Mouse (Mus musculus) cerebellum, adult (tissue): ENCODE results near the gene Ntn4.

Experiments used
- ATAC-seq: cut with Nextera tagmentation; 2 replicates; pipeline ENCODE4 v1.9.2; 2017; ENCODE audit warnings: mild to moderate bottlenecking, moderate library complexity, mixed read lengths; ENCODE audit not compliant: insufficient number of reproducible peaks, low FRiP score, low TSS enrichment

Gene Ntn4

GRCm38 (mm10) chr10:93640953-93641820 lies 706 bp downstream of the Ntn4 start:
- peak; percentile 33 for ATAC-seq

GRCm38 (mm10) chr10:93641821-93642746 lies 1.6 kb downstream of the Ntn4 start:
- ATAC-seq = peak; percentile 78

DNA sequence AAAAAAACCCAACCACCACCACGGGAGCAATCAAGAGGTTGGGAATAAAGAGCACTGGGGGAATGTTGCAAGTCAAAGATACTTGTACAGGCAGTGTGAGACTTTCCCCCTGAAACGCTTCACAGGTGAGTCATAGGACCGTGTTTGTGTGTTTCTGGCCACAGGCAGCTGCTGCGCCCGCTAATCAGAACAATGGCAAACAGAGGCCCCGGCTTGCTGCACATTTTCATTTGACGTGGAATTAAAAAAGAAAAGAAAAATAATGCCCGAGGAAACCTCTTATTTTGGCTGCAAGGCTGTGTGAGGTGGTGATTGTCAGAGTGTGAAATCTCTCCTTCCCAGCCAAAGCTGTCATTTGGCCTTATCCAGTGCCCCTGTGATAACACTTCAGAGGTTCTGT lies 2.4 kb downstream of the Ntn4 start:
- no peak for ATAC-seq

GRCm38 (mm10) chr10:93644451-93644941 lies 4.0 kb downstream of the Ntn4 start:
- ATAC-seq = no peak

- no peak for ATAC-seq
These were observed 7.4 kb downstream of the Ntn4 start for GRCm38 (mm10) chr10:93647655-93648561.

DNA sequence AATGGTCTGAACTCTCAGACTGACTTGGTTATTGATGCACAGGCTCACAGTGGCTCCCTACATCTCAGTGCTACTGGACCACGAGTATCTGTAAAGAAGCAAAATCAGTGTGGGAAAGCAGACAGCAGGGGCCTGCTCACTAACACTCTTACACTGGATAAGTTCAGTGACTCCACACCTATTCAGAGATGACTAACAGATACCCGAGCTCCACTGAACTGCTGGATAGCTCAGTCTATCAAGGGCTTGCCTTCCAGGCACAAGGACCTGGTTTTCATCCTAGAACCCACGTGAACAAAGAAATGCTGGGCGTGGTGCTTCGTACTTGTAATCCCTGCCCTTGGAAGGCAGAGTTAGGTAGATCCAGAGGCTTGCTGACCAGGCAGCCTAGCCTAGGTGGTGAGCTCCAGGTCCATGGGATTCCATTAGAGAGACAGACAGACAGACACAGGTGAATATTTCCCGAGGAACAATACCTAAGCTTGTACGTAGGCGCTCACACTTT lies 8.2 kb downstream of the Ntn4 start:
- no peak for ATAC-seq

- no peak for ATAC-seq
These were observed 8.6 kb downstream of the Ntn4 start for GRCm38 (mm10) chr10:93649127-93649526.

- 0 out of 2 replicates have a peak, but pooled peaks have one; percentile 66 for ATAC-seq
These were observed 9.1 kb downstream of the Ntn4 start for GRCm38 (mm10) chr10:93649600-93649999.

DNA sequence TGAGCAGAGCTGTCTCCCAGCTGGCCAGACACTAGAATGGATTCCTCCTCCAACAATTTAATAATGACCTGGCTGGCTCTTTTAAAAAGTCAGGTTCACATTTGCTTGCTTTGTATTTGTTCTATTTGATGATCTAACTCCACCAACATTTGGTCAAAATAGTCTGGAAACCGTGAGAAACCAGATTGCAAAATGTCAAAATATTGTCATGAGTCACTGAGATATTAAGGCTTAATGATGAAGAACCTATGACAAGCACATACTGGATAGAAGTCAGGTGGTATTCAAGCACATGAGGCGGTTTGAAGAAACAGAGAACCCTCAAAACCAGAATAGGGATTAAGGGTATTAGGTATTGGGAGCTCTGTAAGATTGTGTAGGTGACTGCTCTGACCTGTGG lies 12.8 kb downstream of the Ntn4 start:
- no peak for ATAC-seq

DNA sequence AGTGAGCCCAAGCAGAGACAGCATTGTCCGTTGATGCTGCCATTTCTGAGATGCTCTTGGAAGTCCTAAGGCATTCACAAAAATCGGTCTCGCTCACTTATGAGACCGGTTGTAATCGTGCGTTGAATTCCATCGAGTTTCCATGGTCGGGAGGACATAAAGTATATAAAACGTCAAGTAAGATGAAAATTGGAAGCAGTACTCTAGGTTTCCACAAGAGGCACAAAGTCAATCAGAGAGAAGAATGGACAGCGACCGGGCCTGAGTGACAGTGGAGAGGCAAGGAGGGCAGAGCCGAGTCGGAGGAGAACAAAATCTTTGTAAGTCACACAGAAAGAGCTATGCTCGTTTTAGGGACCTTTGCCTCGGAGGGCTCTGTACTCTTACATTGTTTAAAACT lies 14.9 kb downstream of the Ntn4 start:
- ATAC-seq = no peak

DNA sequence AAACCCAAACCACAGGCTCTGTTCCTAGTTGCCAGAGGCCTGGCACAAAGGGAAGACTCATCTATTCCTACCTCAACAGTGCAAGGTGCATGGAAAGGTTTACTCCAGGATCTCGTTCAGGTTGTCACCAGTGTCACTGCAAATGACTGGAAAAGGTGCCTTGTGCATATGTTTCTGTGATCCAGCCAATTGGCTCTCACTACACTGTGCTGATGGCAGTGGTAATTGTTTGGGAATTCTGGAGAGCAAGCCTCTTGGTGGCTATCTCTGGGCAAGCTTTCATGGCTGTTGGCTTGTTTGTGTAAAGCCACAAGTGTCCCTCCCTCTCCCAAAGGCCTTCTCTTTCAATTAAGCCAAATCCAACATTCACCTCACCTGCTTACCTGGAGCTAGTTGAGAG lies 19.3 kb downstream of the Ntn4 start:
- ATAC-seq = no peak; the same call in 1 of the 2 replicates

- ATAC-seq = 0 out of 2 replicates have a peak, but pooled peaks have one; percentile 31
These were observed 21.0 kb downstream of the Ntn4 start for GRCm38 (mm10) chr10:93661348-93661991.

GRCm38 (mm10) chr10:93662018-93662417 lies 21.5 kb downstream of the Ntn4 start:
- ATAC-seq = no peak

GRCm38 (mm10) chr10:93666222-93666621 lies 25.7 kb downstream of the Ntn4 start:
- ATAC-seq = no peak

- ATAC-seq = no peak
These were observed 26.5 kb downstream of the Ntn4 start for GRCm38 (mm10) chr10:93666996-93667395.

GRCm38 (mm10) chr10:93672646-93673479 lies 32.4 kb downstream of the Ntn4 start:
- ATAC-seq = no peak

DNA sequence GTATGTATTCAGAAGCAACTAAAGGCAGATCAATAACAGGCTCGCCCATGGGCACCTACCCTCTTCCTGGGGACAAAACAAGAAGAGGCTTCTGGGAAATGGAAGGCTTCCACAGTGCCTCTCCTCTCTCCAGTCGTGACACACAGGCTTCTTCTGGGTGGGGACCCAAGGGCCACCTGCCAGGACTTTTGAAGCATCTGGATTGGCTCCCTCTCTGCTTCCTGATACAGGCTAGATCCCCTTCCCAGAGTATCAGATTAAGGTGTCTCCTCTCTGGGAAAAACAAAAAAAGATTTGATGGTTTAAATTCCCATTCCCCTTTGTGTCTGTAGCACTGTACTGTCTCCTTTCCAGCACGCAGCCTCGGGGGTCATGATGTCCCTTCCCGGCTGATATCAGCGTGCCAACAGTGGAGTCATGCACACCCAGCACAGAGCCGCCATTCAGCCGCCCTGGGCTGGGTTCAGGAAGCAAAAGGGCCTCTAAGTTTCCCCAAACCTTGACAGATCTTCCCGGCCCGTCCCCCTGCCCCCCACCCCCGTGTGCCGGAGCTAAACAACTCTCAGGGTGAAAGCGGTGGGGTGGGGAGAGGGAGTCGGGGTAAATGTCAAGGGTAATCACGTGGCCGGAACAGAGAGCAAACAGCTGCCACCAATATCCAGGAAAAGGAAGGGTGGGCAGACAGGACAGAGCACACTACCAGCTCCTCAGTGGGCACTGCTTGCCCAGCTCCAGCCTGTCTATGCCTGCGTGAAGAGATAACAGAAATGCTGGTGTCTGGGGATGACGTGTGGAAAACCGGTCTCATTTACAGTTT lies 38.9 kb downstream of the Ntn4 start:
- no peak for ATAC-seq
